Mouse (Mus musculus) bone marrow macrophage, adult 2 months (primary cell): ENCODE data around the gene Il10rb.

Source experiments
- CTCF ChIP-seq: IDR thresholded peaks from 2 replicates; pipeline ENCODE4 v1.5.1; 2012; ENCODE audit warnings: low read depth, mild to moderate bottlenecking, low read length, moderate library complexity
- POLR2A ChIP-seq: IDR thresholded peaks from 2 replicates; pipeline ENCODE4 v1.6.1; 2012; ENCODE audit warnings: mild to moderate bottlenecking, low read depth, low read length, borderline replicate concordance

GRCm38 (mm10) chr16:91413102-91413844 is 7.3 kb downstream of the Il10rb start:
- no peak for TF ChIP-seq POLR2A
- TF ChIP-seq CTCF, result no peak
